Mouse (Mus musculus): ENCODE results near the gene Grik1.

Grik1 gene

GRCm38 (mm10) chr16:88290132-88290772 lies at the start of gene Grik1:
TSS of gene Grik1 (minus strand) at chr16:88290265.
- no peak for DNase-seq (ENCODE audit: low read depth in 1 of 2, low spot score in 2 of 2)

- DNase-seq (ENCODE audit: low read depth in 1 of 2, low spot score in 2 of 2) = no peak
Measured at GRCm38 (mm10) chr16:88294209-88294608, 4.1 kb upstream of the Grik1 start.

- DNase-seq (ENCODE audit: low read depth in 1 of 2, low spot score in 2 of 2) = no peak
Measured at GRCm38 (mm10) chr16:88289421-88290081, 514 bp downstream of the Grik1 start.

- no peak for DNase-seq (ENCODE audit: low read depth in 1 of 2, low spot score in 2 of 2)
Measured at GRCm38 (mm10) chr16:88258407-88258806, 31.7 kb downstream of the Grik1 start.

GRCm38 (mm10) chr16:88257072-88257471 lies 33.0 kb downstream of the Grik1 start:
- DNase-seq (ENCODE audit: low read depth in 1 of 2, low spot score in 2 of 2) = no peak

GRCm38 (mm10) chr16:88256101-88256500 lies 34.0 kb downstream of the Grik1 start:
- DNase-seq (ENCODE audit: low read depth in 1 of 2, low spot score in 2 of 2) = no peak

GRCm38 (mm10) chr16:88252676-88253075 lies 37.4 kb downstream of the Grik1 start:
- no peak for DNase-seq (ENCODE audit: low read depth in 1 of 2, low spot score in 2 of 2)

GRCm38 (mm10) chr16:88251049-88251448 lies 39.0 kb downstream of the Grik1 start:
- no peak for DNase-seq (ENCODE audit: low read depth in 1 of 2, low spot score in 2 of 2)

GRCm38 (mm10) chr16:88249825-88250224 lies 40.2 kb downstream of the Grik1 start:
- DNase-seq (ENCODE audit: low read depth in 1 of 2, low spot score in 2 of 2) = no peak

GRCm38 (mm10) chr16:88247586-88247985 lies 42.5 kb downstream of the Grik1 start:
- DNase-seq (ENCODE audit: low read depth in 1 of 2, low spot score in 2 of 2) = no peak

GRCm38 (mm10) chr16:88244658-88245057 lies 45.4 kb downstream of the Grik1 start:
- DNase-seq (ENCODE audit: low read depth in 1 of 2, low spot score in 2 of 2) = no peak

- no peak for DNase-seq (ENCODE audit: low read depth in 1 of 2, low spot score in 2 of 2)
Measured at GRCm38 (mm10) chr16:88225616-88226015, 64.4 kb downstream of the Grik1 start.

- no peak for DNase-seq (ENCODE audit: low read depth in 1 of 2, low spot score in 2 of 2)
Measured at GRCm38 (mm10) chr16:88221932-88222331, 68.1 kb downstream of the Grik1 start.

GRCm38 (mm10) chr16:88212531-88212930 lies 77.5 kb downstream of the Grik1 start:
- DNase-seq (ENCODE audit: low read depth in 1 of 2, low spot score in 2 of 2) = no peak

GRCm38 (mm10) chr16:88211852-88212251 lies 78.2 kb downstream of the Grik1 start:
- DNase-seq (ENCODE audit: low read depth in 1 of 2, low spot score in 2 of 2) = no peak

GRCm38 (mm10) chr16:88204400-88204799 lies 85.7 kb downstream of the Grik1 start:
- no peak for DNase-seq (ENCODE audit: low read depth in 1 of 2, low spot score in 2 of 2)

- no peak for DNase-seq (ENCODE audit: low read depth in 1 of 2, low spot score in 2 of 2)
Measured at GRCm38 (mm10) chr16:88203985-88204384, 86.1 kb downstream of the Grik1 start.

- no peak for DNase-seq (ENCODE audit: low read depth in 1 of 2, low spot score in 2 of 2)
Measured at GRCm38 (mm10) chr16:88187433-88188037, 102.5 kb downstream of the Grik1 start.

GRCm38 (mm10) chr16:88178813-88179212 lies 111.3 kb downstream of the Grik1 start:
- DNase-seq (ENCODE audit: low read depth in 1 of 2, low spot score in 2 of 2) = no peak

GRCm38 (mm10) chr16:88177364-88177763 lies 112.7 kb downstream of the Grik1 start:
- no peak for DNase-seq (ENCODE audit: low read depth in 1 of 2, low spot score in 2 of 2)

GRCm38 (mm10) chr16:88174083-88174721 lies 115.9 kb downstream of the Grik1 start:
- DNase-seq (ENCODE audit: low read depth in 1 of 2, low spot score in 2 of 2) = no peak

GRCm38 (mm10) chr16:88166547-88166946 lies 123.5 kb downstream of the Grik1 start:
- DNase-seq (ENCODE audit: low read depth in 1 of 2, low spot score in 2 of 2) = no peak

Measured in monocyte, adult 2 months (primary cell).